Mouse (Mus musculus) splenic B cell, adult 2 months (primary cell): ENCODE measurements around the gene Rgp1.

Experiments used
- DNase-seq: peaks from one replicate; pipeline ENCODE4 v3.0.0-alpha.2; 2011; ENCODE audit warnings: low read depth, low spot score
- H3K27me3 ChIP-seq: 2 replicates; pipeline ENCODE4 v1.6.1; 2012; ENCODE audit warnings: mild to moderate bottlenecking, low read length, moderate library complexity, mixed read lengths; ENCODE audit not compliant: control insufficient read depth, poor library complexity, insufficient read depth, severe bottlenecking
- H3K36me3 ChIP-seq: 2 replicates; pipeline ENCODE4 v1.6.1; 2012; ENCODE audit warnings: mild to moderate bottlenecking, low read length, moderate library complexity, mixed read lengths; ENCODE audit not compliant: control insufficient read depth, poor library complexity, insufficient read depth, severe bottlenecking

The Rgp1 gene

GRCm38 (mm10) chr4:43558631-43559356 lies 19.7 kb upstream of the Rgp1 start:
- peaks cover 8% of the 10 kb centered on the region for H3K36me3 ChIP-seq
- H3K27me3 ChIP-seq, result no peaks in the 10 kb centered on the region
- DNase-seq, result peak; percentile 54

DNA sequence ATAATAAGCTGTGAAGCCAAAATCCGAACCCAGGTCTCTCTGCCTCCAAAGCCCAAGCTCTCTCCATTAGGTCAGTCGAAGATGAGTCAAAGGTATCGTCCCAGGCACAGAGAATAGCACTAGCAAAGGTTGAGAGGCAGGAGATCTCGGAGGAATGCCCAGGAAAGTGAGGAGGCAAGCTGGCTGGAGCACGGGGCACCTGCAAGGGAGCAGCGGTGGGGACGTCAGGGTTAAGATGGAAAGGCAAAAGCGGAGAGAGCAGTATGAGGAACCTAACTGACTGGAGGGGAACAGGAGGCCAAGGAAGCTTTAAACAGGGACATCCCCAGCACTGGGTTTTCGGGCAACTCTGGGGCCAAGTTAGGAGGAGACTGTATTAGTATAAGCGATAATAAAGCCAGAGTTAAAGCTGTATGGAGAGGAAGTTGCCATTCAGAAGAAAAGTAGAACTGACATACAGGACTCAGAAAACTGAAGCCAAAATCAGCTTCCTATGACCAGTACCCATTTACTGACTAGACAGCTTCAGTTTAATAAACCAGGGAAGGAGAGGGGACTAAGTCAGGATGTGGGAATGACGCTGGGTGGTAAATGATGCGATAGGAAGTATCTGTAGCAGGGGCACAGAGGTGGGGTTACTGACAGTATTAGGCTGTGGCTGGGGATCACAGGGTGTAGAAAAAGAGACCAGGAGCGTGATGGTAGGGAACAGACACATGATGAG lies 18.8 kb upstream of the Rgp1 start:
- peaks cover 8% of the 10 kb centered on the region for H3K36me3 ChIP-seq
- peak; percentile 25 for DNase-seq
- no peaks in the 10 kb centered on the region for H3K27me3 ChIP-seq

- peak; percentile 48 for DNase-seq
These were observed 18.3 kb upstream of the Rgp1 start for GRCm38 (mm10) chr4:43560243-43560611.

DNA sequence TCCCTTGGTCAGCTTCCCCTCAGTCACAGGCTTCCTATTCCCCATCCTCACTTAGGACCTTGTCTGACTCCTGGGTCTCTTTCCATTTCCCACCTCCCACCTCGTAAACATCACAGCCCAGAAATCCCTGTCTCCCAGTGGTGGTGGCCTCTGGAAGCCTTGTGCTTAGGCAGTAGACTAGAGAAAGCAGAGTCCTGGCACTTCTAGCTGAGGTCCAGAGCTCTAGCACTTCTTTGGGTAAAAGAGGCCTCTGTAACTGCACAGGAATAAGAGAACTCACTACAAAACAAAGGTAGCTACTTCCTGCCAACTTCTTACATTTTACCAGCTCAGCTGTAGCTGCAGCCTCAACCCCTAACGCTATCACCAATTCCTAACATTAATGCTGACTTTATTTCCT lies 17.5 kb upstream of the Rgp1 start:
- peak; percentile 8 for DNase-seq
- H3K27me3 ChIP-seq, result no peaks in the 10 kb centered on the region
- peaks cover 8% of the 10 kb centered on the region for H3K36me3 ChIP-seq

More at GRCm38 (mm10) chr4:43560243-43560611, 18.3 kb upstream of the Rgp1 start:
- Histone ChIP-seq H3K27me3 (no peaks in the 10 kb centered on the region), H3K36me3 (peaks cover 5% of the 10 kb centered on the region)

DNA sequence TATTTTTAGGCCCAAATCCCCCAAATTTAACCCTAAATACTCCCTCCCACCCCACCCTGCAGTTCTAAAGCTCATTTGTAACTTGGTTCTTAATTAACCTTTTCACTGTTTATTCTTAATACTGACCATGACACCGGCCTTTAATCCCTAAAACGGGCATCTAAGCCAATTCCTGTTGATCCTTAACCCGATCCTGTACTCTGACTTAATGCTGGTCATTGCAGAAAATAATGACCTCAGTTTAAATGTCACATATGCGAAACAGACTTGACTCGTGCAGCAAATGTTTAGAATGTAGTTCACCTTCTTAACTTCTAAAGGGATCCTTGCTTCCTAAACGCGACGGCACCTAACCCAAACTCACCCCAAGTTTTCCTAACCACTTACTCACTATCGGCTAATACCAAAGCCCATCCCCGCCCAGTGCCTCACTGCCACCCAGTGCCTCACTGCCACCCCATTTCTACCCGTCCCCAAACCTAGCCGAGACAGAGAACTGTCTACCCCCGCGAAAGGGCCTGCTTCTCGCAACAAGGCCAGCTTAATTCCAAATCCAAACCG lies 17.0 kb upstream of the Rgp1 start:
- no peak for DNase-seq
- no peaks in the 10 kb centered on the region for H3K27me3 ChIP-seq
- peaks cover 4% of the 10 kb centered on the region for H3K36me3 ChIP-seq

DNA sequence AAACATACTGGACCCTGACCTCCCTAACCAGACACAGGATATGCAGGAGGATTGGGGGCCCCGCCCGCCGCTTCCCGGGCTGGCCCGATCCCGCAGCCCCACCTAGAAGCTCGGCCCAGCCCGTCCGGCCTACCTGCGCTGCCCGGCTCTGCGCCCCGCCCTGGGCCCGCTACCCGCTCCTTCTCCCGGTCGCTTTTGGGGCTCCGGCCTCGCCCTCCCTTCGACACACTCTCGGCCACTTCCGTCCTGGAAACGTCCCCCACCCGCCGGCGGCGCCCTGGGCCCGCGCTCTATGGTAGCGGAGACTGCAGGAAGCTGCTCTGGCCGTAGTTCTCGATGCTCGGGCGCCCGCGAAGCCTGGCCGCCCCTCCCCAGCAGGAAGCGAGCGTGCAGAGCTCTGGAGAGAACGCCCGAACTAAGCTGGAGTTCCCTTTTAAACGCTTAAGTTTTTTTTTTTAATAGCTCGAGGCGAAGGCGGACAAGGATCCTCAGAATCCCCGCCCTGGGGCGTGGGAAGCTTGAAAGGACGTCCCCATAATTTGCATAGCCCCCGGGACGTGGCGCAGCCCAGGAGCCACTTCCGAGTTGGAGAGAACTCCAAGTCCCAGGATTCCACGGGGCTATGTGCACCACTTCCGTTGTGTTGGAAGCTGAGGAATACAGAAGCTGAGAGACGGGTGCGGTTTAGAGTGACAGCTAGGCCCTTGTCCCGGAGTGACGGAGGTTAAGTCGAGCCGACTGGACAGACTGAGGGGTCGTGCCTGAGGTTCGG lies 16.3 kb upstream of the Rgp1 start, which contains the start of the genes Creb3 and Tln1:
TSS of gene Creb3 (plus strand) at position 336 of the 772 bp plus-strand sequence.
TSS of gene Tln1 (minus strand) at position 695 of the 772 bp plus-strand sequence.
- peak; percentile 95 for DNase-seq
- peaks cover 4% of the 10 kb centered on the region for H3K36me3 ChIP-seq
- H3K27me3 ChIP-seq, result no peaks in the 10 kb centered on the region

DNA sequence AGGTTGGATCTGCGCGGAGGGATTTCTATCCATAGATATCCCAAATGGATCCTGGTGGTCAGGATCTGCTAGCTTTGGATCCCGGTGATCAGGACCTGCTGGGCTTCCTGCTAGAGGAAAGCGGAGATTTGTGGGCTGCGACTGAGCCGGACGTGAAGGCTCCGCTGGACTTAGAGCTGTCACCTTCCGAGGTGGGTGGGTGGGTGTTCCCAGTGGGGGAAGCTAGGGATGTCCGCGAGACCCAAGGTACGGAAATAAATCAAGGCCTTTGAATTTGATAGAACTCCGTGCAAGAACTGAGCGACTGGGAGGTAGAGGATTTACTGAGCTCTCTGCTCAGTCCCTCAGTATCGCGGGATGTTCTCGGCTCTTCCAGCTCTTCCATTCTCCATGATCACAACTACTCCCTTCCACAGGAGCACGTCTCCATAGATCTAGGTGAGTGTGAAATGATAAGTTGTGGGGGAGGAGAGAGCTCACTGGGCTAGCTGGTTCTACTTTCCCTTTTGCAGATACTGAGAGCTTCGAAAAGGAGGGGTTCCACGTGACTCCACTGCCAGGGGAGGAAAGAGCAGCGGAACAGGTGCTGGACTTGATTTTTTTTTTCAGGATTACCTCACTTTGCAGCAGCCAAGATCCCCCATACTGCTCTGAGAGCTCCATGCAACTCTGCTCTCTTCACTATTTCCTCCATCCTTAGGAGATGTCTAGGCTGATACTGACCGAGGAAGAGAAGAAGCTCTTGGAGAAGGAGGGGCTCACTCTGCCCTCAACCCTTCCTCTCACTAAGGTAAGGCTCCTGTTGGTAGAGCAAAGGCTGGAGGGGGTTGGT lies 15.5 kb upstream of the Rgp1 start:
- DNase-seq, result peak; percentile 43
- Histone ChIP-seq H3K36me3 (peaks cover 11% of the 10 kb centered on the region), H3K27me3 (no peaks in the 10 kb centered on the region)

- peaks cover 11% of the 10 kb centered on the region for H3K36me3 ChIP-seq
- no peak for DNase-seq
- no peaks in the 10 kb centered on the region for H3K27me3 ChIP-seq
These were observed 15.0 kb upstream of the Rgp1 start for GRCm38 (mm10) chr4:43563601-43563875.

GRCm38 (mm10) chr4:43564231-43564630 lies 14.3 kb upstream of the Rgp1 start:
- no peaks in the 10 kb centered on the region for H3K27me3 ChIP-seq
- peaks cover 12% of the 10 kb centered on the region for H3K36me3 ChIP-seq
- no peak for DNase-seq

- peaks cover 24% of the 10 kb centered on the region for H3K36me3 ChIP-seq
These were observed 11.4 kb upstream of the Rgp1 start for GRCm38 (mm10) chr4:43567140-43567539.

GRCm38 (mm10) chr4:43571395-43572045 lies 7.0 kb upstream of the Rgp1 start:
- peaks cover 20% of the 10 kb centered on the region for H3K36me3 ChIP-seq
- peak; percentile 19 for DNase-seq
- H3K27me3 ChIP-seq, result no peaks in the 10 kb centered on the region

More at GRCm38 (mm10) chr4:43567140-43567539, 11.4 kb upstream of the Rgp1 start:
- H3K27me3 ChIP-seq, result no peaks in the 10 kb centered on the region
- DNase-seq, result no peak

DNA sequence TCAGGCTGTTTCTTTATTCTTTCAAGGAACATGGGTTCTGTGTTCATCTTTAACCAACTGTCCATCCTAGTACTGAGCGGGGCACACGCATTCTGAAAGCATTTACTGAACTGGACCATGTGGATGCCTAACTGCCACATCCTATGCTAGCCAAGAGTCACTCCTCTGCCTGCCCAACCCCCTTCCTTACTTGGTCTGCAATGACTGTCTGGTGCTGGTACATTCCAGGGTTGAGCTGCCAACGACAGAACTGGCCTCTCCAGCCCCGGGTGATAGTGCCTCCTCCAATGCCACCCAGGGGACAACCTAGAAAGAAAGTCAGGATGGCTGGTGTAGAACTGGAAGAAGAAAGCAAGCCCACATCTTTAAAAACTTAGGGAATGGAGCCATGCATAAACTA lies 5.0 kb upstream of the Rgp1 start:
- Histone ChIP-seq H3K27me3 (no peaks in the 10 kb centered on the region), H3K36me3 (peaks cover 12% of the 10 kb centered on the region)
- DNase-seq, result no peak

GRCm38 (mm10) chr4:43575356-43575755 lies 3.2 kb upstream of the Rgp1 start:
- no peaks in the 10 kb centered on the region for H3K27me3 ChIP-seq
- DNase-seq, result no peak
- peaks cover 5% of the 10 kb centered on the region; the same call in 1 of the 2 replicates for H3K36me3 ChIP-seq
